Mouse (Mus musculus): ENCODE results near the gene Mkrn1.
"Not testable (repeated sequence)": the region's sequence is repeated elsewhere in the genome, so short reads cannot be mapped to it uniquely, and the experiment has no call there.

Mkrn1 gene

GRCm38 (mm10) chr6:39419851-39420721, at the start of gene Mkrn1:
TSS of gene Mkrn1 (minus strand) at chr6:39420462.
- in situ Hi-C loops (cut with MboI, MseI): no loop called here

DNA sequence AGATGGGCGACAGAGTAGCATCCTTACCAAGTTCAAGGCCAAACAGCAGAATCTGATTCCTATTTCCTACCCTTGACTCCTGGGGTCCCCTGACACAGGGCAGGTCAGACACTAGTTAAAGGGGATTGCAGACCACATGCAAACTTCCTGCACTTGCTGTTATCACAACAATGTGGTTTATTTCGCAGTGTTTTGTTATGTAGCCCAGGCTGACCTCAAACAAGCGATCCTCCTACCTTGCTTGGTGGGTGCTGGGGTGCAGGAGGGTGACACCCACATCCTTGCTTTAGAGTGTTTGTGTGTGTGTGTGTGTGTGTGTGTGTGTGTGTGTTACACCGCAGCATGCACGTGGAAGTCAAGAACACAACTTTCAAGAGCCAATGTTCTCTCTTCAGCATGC, 49.2 kb upstream of the Mkrn1 start:
- in situ Hi-C loops (cut with MboI, MseI): loop anchor here (5.0 kb wide), 2 partner anchors 78 to 308 kb away; no protein-coding TSS in a partner anchor

DNA sequence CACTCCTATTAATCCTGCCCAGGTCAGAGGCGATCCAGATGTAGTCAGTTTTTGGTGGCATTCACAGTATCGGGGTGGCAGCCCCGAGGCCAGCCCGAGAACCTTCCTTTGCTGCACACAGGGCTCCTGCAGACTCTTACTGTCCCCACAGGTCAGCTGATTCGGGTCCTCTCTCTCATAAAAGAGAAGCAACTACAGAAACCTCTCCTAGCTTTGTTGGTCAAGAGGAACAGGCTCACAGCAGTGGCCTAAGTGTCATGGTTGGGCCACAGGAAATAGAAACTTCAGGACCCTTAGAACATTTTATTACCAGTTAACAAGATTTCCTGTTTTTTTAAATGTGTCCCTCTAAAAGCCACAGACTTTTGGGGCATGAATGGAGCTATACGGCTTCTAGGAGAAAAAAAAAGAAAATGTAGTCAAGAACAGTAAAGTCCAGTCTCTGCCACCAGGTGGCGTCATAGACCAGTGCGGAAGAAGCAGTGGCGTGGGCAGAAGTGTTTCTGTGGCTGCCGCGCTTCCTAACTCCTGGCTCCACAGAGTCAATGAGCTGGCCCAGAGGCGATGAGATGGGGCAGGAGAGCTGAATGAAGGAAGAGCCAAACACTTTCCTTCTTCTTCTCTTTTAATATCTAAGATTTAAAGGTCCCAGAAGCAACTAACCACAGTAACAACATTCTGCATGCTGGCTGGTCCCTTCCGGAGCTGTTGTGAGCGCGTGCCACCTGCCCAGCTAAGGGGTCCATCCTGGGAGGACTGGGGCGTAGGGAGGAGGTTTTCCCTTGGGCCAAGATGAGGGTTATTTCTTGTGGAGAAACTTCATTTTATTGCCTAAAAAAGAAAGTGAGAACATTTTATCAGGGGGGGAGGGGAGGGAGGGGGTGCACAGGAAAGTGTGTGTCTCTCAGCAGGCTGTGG, 42.6 kb upstream of the Mkrn1 start:
- in situ Hi-C loops (cut with MboI, MseI): no loop called here

- in situ Hi-C loops (cut with MboI, MseI): no loop called here
Observed at GRCm38 (mm10) chr6:39460040-39460439, 39.8 kb upstream of the Mkrn1 start.

GRCm38 (mm10) chr6:39455339-39456160, 35.3 kb upstream of the Mkrn1 start:
- in situ Hi-C loops (cut with MboI, MseI): no loop called here

GRCm38 (mm10) chr6:39454616-39455015, 34.4 kb upstream of the Mkrn1 start:
- in situ Hi-C loops (cut with MboI, MseI): no loop called here

DNA sequence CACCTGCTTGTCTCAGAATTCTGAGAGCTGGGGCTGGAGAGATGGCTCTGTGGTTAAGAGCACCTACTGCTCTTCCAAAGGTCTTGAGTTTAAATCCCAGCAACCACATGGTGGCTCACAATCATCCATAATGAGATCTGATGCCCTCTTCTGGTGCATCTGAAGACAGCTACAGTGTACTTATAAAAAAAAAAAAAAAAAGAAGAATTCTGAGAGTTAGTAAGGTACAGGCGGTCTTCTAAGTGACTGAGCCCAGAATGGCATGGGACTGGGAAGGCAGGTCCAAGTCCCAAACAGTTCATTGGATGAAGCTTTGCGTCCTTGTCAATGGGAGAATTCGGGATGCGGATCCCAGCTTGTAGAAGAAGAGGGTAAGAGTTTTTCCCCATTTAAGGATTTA, 33.3 kb upstream of the Mkrn1 start:
- in situ Hi-C loops (cut with MboI, MseI): no loop called here

GRCm38 (mm10) chr6:39451033-39451432, 30.8 kb upstream of the Mkrn1 start:
- in situ Hi-C loops (cut with MboI, MseI): no loop called here

DNA sequence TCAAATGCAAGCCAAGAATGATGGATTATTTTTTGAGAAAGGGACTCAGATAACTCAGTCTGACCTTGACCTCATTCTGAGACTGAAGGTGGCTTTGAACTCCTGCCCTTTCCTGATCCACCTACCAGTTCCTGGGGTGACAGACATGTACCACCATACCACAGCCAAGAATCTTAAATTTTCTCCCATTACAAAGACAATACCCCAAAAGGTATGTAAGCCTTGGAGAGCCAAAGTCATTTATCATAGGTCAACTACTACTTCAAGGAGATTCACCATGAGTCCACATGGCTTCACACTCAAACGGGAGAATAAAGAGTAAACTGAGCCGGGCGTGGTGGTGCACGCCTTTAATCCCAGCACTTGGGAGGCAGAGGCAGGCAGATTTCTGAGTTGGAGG, 30.3 kb upstream of the Mkrn1 start:
- in situ Hi-C loops (cut with MboI, MseI): no loop called here

GRCm38 (mm10) chr6:39447429-39448185, 27.3 kb upstream of the Mkrn1 start:
- in situ Hi-C loops (cut with MboI, MseI): no loop called here

DNA sequence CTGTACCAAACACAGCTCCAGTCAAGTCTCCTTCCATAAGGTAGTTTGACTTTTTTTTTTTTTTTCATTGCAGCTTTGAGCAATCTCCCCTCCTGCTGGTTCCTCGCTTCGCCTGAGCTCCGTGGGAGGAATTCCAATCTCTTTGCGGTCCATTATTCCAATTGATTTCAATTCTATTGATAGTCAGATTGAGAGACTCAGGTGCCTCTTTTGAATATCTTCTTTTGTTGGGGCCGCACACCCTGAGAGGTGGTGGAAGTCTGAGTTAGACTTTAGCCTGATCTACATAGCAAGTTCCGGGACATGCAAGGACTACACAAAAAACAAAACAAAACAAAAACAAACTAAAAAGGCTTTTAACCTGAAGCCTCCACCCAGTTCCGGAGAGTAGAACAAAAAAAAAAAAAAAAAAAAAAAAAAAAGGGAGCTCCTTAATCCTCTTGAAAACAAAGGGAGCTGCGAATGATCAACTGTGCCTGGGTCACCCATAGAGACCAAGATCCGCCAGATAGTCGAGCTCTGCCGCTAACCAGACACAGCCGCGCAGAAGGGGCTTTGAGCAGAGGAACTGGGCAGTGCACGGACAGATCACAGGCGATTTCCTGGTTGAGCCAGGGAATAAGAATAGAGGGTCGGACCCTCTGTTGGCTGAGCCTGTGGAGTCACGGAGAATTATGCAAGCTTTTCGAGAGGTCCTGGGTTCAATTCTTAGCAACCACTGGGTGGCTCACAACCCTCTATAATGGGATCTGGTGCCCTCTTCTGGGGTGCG, 25.7 kb upstream of the Mkrn1 start:
- in situ Hi-C loops (cut with MboI, MseI): no loop called here

- in situ Hi-C loops (cut with MboI, MseI): no loop called here
Observed at GRCm38 (mm10) chr6:39442786-39443287, 22.6 kb upstream of the Mkrn1 start.

DNA sequence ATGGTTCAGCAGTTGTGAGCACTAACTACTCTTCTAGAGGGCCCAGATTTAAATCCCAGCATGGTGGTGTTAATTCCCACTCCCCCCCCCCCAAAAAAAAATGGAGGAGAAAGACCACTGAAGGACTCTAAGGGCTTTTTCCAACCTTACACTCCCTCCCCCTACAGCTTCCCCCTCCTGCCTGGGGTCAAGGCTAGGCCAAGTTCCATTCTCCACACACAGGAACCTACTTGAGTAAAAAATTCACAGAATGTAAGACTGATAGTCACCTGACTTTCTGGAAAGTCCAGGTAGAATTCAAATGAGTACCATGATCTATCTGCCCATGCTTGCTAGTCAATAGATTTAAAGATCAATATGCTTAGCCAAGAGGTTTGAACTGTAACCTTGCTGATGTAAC, 19.9 kb upstream of the Mkrn1 start:
- in situ Hi-C loops (cut with MboI, MseI): no loop called here

DNA sequence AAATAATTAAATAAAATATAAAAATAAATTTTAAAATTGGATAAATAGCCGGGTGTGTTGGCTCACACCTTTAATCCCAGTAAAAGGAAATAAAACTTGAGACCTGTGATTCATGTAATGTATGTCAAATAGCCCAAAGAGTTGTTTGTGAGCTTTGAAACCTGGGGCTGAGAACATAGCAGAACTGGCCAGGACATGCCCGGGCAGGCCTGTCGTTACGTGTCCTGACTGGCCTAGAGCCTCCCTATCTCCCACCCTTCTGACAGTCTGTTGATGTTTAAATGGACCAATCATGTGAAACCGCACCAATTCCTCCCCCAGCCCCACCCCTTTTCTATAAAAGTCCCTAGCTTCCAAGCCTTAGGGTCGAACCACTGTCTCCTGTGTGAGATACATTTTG, 17.3 kb upstream of the Mkrn1 start:
- in situ Hi-C loops (cut with MboI, MseI): not testable (repeated sequence)

DNA sequence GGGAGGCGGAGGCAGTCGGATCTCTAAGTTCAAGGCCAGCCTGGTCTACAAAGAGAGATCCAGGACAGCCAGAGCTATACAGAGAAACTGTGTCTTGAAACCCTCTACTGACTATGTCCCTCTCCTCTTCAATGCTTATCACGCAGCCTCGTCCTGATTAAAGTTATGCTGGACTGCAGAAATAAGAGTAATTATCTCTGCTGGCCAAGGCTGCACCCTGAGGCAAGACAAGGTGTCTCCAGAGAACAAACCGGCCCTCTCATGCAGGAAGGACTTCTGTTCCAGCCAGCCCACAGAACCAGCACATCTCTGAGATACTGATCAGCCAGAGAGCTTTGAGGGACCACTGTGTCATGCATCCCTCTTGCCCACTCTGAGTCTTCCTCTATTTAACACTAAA, 15.6 kb upstream of the Mkrn1 start:
- in situ Hi-C loops (cut with MboI, MseI): no loop called here

GRCm38 (mm10) chr6:39434886-39435492, 14.7 kb upstream of the Mkrn1 start:
- in situ Hi-C loops (cut with MboI, MseI): no loop called here

DNA sequence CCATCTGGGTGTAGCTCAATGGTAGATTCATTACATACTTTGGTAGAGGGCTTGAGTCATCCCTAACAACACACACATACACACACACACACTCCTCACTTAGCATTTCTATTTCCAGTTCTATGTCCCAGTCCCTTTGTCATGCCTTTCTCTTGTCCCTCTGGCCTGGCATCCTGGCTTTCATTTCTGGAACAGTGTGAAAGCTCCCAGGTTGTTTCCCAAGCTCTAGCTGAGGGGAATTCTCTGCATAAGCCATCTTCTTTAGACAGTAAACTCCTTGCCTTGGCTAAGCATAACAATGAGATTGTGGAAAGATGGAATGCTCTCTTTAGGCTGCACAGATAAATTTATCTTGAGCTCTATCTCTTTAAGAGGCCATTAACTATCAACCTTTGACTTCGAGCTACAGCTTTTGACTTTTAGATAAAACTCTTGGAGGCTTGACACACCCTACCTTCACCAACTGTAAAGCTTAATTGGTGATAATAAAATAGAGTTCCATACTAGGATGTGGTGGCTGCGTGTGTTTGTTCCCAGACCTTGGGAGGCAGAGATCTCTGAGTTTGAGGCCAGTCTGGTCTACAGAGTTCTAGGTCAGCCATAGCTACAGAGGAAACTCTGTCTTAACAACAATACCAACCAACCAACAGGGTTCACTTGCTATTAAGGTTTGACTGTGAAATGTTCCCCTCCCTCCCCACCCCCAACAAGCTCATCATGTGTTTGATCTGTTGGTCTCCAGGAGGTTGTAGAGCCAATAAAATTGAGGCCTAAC, 14.0 kb upstream of the Mkrn1 start:
- in situ Hi-C loops (cut with MboI, MseI): no loop called here

DNA sequence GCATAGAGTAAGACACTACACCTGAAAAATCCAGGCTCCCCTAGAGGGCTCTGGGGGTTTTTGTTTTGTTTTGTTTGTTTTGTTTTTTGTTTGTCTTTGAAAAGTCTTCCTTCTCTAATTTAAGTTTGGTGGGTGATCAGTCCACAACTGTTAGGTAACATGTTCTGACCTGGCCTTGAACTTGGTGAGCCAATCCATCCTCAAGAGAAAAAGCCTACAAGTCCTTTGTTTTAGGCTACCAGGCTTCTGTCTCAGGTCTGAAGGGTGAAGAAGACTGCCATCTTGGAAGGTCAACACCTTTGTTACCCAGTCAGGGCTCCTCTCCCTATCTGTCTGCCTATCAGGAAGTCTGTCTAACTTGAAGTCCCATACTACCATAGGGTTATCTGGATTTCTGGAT, 13.4 kb upstream of the Mkrn1 start:
- in situ Hi-C loops (cut with MboI, MseI): no loop called here

DNA sequence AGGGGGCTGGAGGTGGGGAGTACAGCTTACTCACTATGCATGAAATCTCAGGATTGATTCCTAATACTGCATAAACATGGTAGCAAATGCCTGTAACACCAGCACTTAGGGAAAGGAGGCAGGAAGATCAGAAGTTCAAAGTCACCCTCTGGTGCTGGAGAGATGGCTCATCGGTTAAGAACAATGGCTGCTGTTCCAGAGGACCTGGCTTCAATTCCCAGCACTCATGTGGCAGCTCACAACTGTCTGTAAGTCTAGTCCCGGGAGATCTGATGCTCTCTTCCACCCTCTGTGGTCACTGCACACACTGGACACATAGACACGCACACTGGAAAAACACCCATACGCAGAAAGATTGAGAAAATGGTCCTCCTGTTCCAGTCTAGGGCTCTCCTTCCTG, 12.9 kb upstream of the Mkrn1 start:
- in situ Hi-C loops (cut with MboI, MseI): no loop called here
